Mouse (Mus musculus) thymus, adult 2 months (tissue): ENCODE measurements around the gene Vmn2r12.

ENCODE experiments used
- CTCF ChIP-seq: fragments of 200-500 bp; IDR thresholded peaks from 2 replicates; pipeline ENCODE4 v1.5.1; 2012; ENCODE audit warnings: mild to moderate bottlenecking, control low read depth, low read length, moderate library complexity, borderline replicate concordance; ENCODE audit not compliant: control insufficient read depth, poor library complexity, insufficient read depth; ENCODE audit errors: extremely low read depth
- POLR2A ChIP-seq: fragments of 200-500 bp; IDR thresholded peaks from 2 replicates; pipeline ENCODE4 v1.6.1; 2012; ENCODE audit warnings: mild to moderate bottlenecking, low read length, control low read depth, moderate library complexity; ENCODE audit not compliant: control insufficient read depth, poor library complexity, insufficient read depth; ENCODE audit errors: extremely low read depth

- TF ChIP-seq POLR2A = no peak
- TF ChIP-seq CTCF = no peak
These were observed 42.5 kb downstream of the Vmn2r12 start for GRCm38 (mm10) chr5:109055286-109055685.
